Mouse (Mus musculus): ENCODE data around the gene Galns.
A peak's percentile ranks its signal among the peaks of the same experiment; 100 is the strongest.

Galns gene

DNA sequence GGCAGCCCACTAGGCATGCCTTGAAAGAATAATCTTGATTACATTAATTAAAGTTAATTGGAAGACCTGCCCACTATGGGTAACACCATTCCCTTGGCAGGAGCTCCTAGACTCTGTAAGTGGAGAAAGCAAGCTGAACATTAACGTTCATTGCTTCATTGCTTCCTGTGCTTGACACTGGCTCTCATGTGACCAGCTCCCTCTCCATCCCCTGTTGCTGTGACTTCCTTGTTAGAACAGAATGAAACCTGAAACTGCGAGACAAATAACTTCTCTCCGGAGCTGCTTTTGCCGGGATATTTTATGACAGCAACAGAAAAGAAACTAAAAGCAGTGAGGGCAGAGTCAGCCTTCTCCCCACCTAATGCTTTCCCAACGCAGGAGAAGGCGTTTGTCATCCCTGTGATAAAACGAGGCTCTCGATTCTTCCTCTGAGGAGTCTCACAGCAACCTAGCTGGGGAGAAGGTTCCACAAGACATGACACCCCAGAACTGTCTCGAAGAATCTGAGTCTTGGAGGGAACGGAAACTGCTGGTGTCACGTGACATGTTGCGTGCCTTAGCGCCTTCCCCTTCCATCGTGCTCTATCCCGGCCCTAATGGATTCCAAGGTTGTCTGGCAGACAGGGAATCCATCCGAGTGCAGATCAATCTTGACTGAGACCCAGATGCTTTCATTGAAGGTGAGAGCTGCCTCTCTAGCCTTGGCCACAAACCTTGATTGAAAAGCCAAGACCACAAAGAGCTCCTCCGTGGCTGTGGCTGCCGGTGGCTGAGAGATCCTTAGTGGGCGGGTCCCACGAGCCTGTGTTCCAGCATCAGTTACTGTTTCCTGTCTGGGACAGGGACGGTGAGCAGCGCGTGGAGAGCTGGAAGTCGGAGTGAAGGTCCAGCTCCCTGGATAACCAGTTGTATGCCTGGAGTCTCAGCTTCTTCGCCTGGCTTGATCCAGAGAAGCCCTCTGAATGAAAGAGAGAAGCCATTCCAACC is 46.6 kb downstream of the Galns start:
- DNase-seq: no peak

DNA sequence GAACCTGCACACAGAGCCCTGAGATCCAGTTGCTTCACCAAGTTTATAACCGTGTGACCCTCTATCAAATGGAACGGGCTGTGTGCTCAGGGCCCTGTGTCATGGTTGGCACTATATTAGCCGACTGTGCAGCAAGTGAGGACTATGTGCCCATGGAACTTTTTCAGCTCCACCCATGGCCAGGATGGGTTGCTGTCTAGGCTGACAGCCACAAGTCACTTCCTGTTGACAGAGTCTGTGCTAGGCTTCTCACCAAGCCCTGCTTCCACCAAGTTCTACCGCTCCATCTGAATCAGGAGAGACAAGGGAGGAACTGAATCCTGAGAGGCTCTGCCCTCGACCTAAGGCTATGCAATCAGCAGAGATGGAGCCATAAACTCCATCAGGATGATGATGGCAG is 50.1 kb downstream of the Galns start:
- peak in 1 of 2 experiments; percentile 51 for DNase-seq

GRCm38 (mm10) chr8:122558671-122559349 is 52.5 kb downstream of the Galns start:
- DNase-seq: no peak

DNA sequence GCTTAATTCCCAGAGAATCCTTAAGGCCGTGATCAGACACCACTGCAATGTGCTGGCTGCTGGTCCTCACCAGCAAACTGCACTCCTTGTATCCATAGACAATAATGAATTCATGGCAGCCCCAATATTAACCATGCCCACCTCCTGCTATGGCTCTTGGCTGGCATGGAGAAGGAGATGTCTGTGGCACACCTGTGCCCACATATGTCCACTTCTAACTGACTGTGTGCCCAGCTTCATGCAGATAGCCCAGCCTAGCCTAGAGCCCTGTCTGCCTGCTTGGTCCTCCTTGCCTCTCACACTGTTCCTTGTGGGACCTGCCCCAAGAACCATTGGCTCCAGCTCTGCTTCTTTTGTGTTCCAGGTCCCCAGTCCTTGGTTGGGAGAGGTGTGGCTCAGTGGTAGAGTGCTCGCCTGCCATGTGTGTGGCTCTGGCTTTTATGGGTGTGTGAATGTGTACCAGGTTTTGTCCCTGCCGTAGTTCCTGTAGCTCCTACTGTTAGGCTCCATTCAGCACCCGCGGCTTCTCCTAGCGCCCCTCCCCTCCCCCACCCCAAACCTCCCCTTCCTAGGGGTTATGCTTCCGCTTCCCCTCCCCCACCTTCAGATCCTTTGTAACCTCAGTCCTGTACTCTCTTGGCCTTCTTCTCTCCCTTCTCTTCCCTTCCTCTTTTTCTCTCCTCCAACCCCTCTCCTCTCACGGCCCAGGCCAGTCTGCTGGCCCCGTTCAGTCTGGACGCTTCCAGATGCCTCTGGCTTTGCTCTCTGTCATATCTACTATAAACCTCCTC is 53.8 kb downstream of the Galns start:
- DNase-seq: no peak

- peak; percentile 84 to 91 for DNase-seq
Observed at GRCm38 (mm10) chr8:122556030-122557009, 54.9 kb downstream of the Galns start.

- DNase-seq: no peak
Observed at GRCm38 (mm10) chr8:122554786-122555185, 56.5 kb downstream of the Galns start.

DNA sequence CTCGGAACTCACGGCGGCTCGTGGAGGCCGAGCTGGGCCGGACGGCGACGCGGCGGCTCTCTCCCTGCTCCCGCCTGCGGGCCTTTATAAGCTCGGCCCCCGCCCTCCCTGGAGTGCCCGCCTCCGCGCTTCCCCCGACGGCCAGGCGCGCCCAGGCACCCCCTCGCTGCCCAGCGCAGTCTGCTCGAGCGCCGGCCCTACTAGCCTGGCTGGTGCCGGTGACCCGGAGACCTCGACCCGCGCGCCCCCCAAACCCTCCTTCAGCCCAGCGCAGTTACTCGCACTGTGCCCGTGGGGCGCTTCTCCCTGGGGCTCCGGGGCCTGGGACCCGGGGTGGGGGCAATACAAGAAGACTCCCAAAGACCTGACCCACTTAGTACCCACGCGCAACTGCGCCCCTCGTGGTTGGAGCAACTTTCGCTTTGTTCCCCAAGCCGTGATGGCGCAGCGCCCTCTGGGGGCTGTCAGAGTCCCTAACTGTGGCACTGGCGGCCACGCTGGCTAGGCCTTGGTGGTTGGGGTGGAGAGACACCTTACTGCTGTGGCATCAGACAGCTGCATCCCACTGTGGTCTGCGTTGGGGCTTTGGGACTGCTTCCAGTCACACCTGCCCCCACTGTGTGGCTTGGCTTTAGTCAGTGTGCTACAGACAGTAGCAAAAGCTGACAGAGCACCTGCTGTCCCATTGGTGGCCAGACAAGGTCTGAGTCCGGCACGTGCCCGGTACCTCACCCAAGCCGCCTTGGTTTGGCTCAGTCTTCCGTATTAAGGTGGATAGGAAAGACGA is 59.8 kb downstream of the Galns start, which contains the start of gene Piezo1:
Gene Piezo1 (minus strand): TSS at position 65 of the 787 bp plus-strand sequence.
- peak; percentile 85 to 88 for DNase-seq

DNA sequence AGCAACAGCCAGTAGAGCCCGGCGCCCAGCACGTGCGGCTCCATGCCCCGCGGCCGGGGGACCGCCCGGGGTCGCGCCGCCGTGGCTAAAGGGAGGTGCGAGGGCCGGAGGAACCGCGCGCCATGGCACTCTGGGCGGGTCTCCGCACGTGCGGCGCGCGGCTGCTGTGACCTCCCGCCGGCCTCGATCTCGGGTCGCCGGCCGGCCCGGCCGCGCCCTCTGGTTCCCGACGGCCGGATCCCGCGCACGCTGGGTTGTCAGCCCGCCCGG is 60.3 kb downstream of the Galns start:
- no peak for DNase-seq

DNA sequence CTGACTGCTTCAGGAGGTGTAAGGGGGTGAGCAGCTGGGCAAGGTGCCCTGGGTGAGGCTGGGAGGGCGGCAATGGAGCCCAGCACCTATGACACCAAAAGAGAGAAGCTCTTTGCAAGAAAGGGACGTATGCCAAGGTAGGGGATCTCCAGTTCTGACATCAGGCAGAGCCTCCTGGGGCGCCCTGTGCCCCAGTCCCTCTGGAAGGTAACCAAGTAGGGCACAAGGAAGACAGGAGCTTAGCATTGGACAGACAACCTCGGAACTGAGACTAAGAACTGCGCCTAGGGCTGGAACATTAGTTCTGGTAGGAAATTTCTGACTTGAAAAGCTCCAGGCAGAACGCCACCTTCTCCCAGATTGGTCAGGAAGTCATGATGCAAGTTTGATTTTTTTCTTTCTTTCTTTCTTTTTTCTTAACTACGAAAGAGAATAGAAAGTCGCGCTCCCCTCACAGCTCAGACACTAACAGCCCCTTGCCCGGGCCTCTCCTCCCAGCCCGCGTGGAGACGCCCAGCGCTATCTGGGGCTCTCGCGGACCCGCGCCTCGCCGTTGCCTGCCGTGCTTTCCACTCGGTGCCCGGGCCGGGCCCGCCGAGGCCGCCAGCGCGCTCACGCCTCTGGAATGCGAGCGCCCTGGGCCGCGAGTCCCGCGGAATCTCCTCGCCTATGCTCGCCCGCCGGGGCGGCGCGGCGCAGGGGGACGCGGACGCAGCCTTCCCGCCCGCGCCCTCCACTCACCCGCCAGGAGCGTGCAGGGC is 60.8 kb downstream of the Galns start:
- DNase-seq: no peak

GRCm38 (mm10) chr8:122548891-122549439 is 62.3 kb downstream of the Galns start:
- no peak for DNase-seq

GRCm38 (mm10) chr8:122548331-122548730 is 62.9 kb downstream of the Galns start:
- DNase-seq: no peak

DNA sequence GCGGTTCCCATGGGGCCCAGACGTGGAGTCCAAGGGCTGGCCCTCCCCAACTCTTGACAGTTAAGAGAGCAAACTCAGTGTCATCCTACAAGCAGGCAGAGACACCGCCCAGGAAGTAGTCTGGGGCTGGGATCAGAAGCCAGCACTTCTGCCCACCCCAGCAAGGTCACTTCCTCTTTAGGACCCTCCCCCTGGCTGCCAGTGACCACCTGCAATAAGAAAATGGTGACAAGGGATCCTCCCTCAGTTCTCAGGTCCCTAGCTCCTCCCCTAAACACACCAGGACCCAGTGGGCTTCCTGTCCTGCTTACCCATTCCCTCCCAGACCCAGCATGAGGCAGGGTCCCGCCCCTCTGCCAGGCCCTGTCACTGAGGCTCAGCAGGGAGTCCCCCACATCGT is 63.4 kb downstream of the Galns start:
- peak in 1 of 2 experiments; percentile 56 for DNase-seq

DNA sequence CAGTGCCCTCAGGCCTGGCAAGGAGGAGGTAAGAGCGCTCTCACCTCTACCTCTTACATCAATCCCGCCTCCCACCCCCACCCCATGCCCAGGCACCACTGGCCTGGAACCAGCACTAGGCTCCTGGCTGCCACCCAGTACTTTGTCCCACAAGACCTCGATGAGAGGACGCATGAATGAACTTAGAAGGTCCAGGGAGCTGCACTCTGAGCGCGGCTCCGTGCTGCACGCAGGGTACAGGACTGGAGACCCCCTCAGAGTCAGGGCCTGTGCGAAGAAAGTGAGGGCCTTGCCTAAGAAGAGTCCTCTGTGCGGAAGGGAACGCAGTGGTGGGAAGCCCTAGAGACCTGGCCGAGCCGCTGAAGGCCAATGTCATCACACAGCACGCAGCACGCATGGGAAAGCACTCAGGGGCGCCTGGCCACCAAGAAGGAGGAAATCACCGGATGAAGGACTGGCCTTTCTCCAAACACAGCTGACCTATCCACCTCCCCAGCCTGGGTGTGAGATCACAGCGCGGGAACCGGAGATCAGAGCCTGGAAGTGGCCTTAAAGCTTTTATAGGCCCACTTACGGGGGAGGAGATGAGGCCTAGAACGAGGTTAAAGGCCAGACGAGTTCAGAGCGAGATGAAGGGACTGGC is 64.3 kb downstream of the Galns start:
- DNase-seq: no peak

DNA sequence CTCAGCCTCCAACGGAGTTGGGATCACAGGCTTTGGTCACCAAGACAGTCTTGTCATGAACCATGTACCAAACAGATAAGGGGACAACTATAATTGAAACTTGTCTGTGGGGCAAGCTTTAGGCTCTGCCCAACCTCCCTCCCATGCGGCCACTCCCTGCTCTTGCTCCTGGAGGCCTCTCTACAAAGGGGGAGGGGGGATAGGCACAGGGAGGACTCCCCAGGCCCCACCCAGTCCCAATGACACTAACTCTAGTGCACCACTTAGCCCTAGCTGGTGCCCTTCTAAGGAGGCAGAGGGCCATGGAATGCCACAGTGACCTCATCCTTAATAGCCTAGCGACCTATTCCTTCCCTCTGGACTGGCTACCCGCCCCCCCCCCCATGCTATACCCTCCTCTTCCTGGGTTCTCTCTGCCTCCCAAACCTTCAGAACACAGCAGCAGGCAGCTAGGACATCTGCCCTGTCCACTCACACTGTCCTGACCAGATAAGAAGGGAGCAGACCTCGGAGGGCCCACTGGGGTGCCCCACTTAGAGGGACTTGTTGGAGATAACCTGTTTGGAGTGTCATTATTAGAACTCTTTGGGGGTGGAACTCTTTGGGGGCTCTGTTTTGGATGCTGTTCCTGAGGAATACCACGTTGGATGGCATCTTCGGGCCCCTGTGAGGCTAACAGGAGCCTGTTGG is 65.1 kb downstream of the Galns start:
- no peak for DNase-seq

- no peak for DNase-seq
Observed at GRCm38 (mm10) chr8:122544138-122544537, 67.1 kb downstream of the Galns start.

GRCm38 (mm10) chr8:122538310-122539076 is 72.8 kb downstream of the Galns start:
- no peak for DNase-seq

DNA sequence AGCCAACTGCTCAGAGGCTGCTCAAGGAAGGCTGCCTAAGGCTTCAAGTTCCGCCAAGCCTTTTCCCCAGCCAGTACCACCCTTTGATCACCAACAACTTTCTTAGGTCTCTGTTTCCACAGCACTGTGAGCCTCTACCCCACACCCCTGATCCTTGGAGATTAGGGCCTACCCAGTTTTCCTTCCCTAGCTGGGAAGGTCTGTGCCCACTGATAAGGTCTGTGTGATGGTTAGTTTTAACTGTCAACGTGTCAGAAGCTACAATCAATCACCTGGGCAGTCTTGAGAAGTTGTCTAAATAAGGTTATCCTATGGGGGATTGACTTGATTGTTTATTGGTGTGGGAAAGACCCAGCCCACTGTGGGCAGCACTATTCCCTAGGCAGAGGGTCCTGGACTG is 73.5 kb downstream of the Galns start:
- no peak for DNase-seq

GRCm38 (mm10) chr8:122537033-122537432 is 74.2 kb downstream of the Galns start:
- no peak for DNase-seq
